Mouse (Mus musculus): Measurements from ENCODE around the gene Sema4d. TPM values are rescaled to one million over a fixed set of nuclear protein-coding genes. Genes with fewer than 3 reads are reported as not detected.

Gene Sema4d
- polyA plus RNA-seq, 1 experiment from 2014 or later: 11.5 TPM

DNA sequence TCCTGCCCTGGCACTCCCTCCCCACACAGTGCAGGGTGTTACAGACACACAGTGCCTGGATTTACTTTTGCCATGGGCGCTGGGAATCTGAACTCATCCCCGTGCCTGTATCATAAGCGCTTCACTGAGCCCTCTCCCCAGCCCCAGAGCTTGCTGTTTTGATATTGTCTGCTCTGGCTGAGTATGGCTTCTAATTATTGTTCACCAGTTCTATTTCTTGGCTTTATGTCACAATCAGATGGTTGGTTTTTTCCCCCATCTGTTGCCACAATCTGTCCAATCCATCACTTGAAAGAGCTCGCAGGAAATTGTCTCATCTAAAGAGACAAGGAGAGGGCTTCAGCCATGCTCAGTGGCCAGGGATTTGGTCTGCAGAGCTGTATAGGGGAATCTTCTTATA lies 12.1 kb upstream of the Sema4d start:
- Histone ChIP-seq H3K36me3 (ENCODE audit: control insufficient read depth, insufficient read depth, low read length) (no peaks in the 10 kb centered on the region), H3K4me2 (ENCODE audit: low read length) (no peak overlapping the region), H3K27ac (replicated peaks; ENCODE audit: low read depth, low read length) (peak overlapping the region; percentile 49; the same call in 1 of the 2 replicates), H3K9me3 (ENCODE audit: control insufficient read depth, low read length) (no peaks in the 10 kb centered on the region), H3K9ac (replicated peaks; ENCODE audit: low read length) (0 out of 2 replicates have a peak overlapping the region, but pooled peaks have one; percentile 6), H3K4me3 (replicated peaks; ENCODE audit: low read depth, low read length) (no peak overlapping the region), H3K27me3 (ENCODE audit: control insufficient read depth, insufficient read depth, low read length) (no peaks in the 10 kb centered on the region), H3K4me1 (ENCODE audit: control insufficient read depth, insufficient read depth, low read length) (no peaks in the 10 kb centered on the region)
- WGBS: 73% methylated on average over 4 of the region's 4 CpGs
- no peak for ATAC-seq (ENCODE audit: low FRiP score, low TSS enrichment)
- DNase-seq: peak; percentile 33

DNA sequence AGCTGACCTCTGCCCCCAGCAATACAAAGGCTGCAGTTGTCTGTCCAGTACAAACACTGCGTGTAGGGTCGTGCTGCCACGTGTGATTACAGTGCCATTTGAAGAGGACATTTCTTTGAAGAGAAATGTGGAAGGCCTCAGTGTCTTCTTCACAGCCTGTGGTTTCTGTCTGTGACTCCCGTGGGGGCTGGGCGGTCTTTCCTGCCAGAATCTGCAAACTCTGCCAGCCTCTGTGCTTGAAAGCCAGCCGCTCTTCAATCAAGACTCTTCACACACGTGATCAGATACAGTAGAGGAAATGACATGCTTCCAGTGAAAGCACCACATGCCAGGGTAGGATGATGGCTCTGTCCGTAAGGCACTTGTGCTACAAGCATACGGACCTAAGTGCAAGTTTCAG lies 7.4 kb upstream of the Sema4d start:
- no peak for ATAC-seq (ENCODE audit: low FRiP score, low TSS enrichment)
- no peaks in the 10 kb centered on the region for H3K9me3 ChIP-seq (ENCODE audit: control insufficient read depth, low read length)
- H3K27me3 ChIP-seq (ENCODE audit: control insufficient read depth, insufficient read depth, low read length): no peaks in the 10 kb centered on the region
- H3K36me3 ChIP-seq (ENCODE audit: control insufficient read depth, insufficient read depth, low read length): no peaks in the 10 kb centered on the region
- H3K4me2 ChIP-seq (ENCODE audit: low read length): no peak overlapping the region
- 71% methylated on average over 9 of the region's 9 CpGs for WGBS
- no peak overlapping the region for H3K27ac ChIP-seq (replicated peaks; ENCODE audit: low read depth, low read length)
- H3K4me1 ChIP-seq (ENCODE audit: control insufficient read depth, insufficient read depth, low read length): no peaks in the 10 kb centered on the region
- no peak overlapping the region for H3K9ac ChIP-seq (replicated peaks; ENCODE audit: low read length)
- H3K4me3 ChIP-seq (replicated peaks; ENCODE audit: low read depth, low read length): no peak overlapping the region
- DNase-seq: peak; percentile 29

DNA sequence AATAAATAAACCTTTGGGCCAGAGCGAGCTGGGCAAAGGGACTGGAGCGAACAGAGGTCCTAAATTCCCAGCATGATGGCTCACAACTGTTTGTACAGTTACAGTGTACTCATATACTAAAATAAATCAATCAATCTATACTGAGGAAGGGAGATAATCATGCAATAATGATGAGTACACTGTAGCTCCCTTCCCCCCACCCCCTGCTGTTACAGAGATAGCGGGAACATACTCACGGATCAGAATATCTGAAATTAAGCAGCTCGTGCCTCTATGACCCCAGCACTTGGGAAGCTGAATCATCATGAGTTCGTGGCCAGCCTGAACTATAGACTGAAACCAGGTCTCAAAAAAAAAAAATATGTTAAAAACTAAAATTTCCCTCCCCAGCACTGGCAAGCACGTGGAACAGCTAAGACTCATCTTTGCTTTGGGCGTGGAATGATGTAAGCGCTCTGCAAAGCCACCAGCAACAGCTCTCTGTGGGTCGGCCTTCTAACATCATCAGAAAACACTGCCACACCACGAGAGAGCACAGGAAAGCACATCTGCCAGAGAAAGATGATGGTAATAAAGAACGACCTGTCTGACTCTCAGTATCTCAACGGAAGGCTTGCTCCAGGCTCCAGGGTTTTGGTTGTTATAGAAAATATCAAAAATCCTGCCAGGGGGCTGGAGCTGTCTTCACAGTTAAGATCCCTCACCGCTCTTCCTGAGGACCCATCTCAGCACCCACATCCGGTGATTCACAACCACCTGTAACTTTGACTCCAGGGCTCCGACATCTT lies 6.4 kb upstream of the Sema4d start:
- WGBS: 88% methylated on average over 16 of the region's 16 CpGs
- Histone ChIP-seq H3K27me3 (ENCODE audit: control insufficient read depth, insufficient read depth, low read length) (no peaks in the 10 kb centered on the region), H3K36me3 (ENCODE audit: control insufficient read depth, insufficient read depth, low read length) (no peaks in the 10 kb centered on the region), H3K4me3 (replicated peaks; ENCODE audit: low read depth, low read length) (no peak overlapping the region), H3K4me2 (ENCODE audit: low read length) (no peak overlapping the region), H3K27ac (replicated peaks; ENCODE audit: low read depth, low read length) (no peak overlapping the region), H3K4me1 (ENCODE audit: control insufficient read depth, insufficient read depth, low read length) (no peaks in the 10 kb centered on the region), H3K9ac (replicated peaks; ENCODE audit: low read length) (no peak overlapping the region), H3K9me3 (ENCODE audit: control insufficient read depth, low read length) (no peaks in the 10 kb centered on the region)
- DNase-seq (no peak), ATAC-seq (ENCODE audit: low FRiP score, low TSS enrichment) (no peak)

DNA sequence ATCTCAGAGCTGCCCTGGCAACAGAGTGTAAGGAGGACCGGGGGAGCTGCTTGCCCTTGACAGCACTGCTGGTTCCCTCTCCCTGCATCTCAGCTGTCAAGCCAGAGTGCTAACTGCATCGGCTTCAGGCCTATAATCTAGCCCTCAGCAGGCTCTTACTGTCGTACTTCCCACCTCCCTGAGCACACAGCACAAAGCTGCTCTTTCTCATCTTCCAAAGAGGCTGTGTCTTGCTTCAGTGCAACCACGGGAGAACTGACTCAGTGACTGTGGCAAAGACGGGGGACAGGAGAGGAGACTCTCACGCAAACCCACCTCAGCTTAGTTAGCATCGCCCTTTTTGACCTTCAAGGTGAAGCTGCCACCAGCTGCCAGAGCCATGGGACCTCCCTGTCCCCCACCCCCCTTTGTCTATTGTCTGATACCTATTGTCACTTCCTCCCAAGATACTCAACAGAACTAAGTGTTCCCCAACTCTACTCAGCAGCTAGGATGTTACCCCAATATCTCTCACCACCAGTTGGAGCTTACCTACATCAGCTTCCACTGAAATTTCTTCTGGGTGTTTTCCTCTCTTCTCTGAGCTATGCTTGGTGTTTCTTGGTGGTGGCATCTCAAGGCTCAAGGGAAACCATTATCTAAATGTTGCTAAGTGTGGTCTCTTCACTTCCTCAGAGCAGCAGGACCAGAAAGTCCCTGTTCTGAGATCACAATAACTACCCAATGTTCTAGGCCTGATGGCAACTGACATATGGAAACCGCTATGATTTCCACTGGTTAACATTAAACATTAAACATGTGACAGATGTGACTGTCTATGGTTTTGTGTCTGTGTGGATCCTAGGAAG lies 4.6 kb upstream of the Sema4d start:
- Histone ChIP-seq H3K36me3 (ENCODE audit: control insufficient read depth, insufficient read depth, low read length) (no peaks in the 10 kb centered on the region), H3K27me3 (ENCODE audit: control insufficient read depth, insufficient read depth, low read length) (no peaks in the 10 kb centered on the region), H3K4me2 (ENCODE audit: low read length) (no peak overlapping the region), H3K4me1 (ENCODE audit: control insufficient read depth, insufficient read depth, low read length) (no peaks in the 10 kb centered on the region), H3K27ac (replicated peaks; ENCODE audit: low read depth, low read length) (no peak overlapping the region), H3K9ac (replicated peaks; ENCODE audit: low read length) (no peak overlapping the region), H3K9me3 (ENCODE audit: control insufficient read depth, low read length) (no peaks in the 10 kb centered on the region), H3K4me3 (replicated peaks; ENCODE audit: low read depth, low read length) (no peak overlapping the region)
- ATAC-seq (ENCODE audit: low FRiP score, low TSS enrichment) (no peak), DNase-seq (no peak)
- WGBS: 61% methylated on average over 8 of the region's 8 CpGs

DNA sequence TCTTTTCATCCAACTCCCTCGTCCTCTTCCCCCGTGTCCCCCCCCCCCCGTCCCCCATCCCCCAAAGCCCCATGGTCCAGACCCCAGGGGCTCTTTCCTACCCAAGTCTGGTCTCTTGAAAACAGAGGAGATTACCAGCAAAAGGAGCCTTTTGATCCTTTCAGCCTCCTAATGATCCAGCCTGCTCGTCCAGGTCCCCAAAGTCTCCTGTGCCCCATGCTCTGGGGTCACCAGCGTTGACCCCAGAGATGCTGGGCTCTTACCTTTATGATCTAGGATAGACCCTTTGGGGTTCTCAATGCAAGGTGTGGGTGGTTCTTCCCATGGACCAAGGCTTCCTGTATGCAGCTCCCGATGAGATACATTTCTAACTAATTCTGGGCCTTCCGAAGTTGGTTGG lies 401 bp upstream of the Sema4d start:
- H3K4me1 ChIP-seq (ENCODE audit: control insufficient read depth, insufficient read depth, low read length): peaks cover 8% of the 10 kb centered on the region
- WGBS: 30% methylated on average over 6 of the region's 7 CpGs
- DNase-seq (no peak), ATAC-seq (ENCODE audit: low FRiP score, low TSS enrichment) (no peak)
- no peaks in the 10 kb centered on the region for H3K9me3 ChIP-seq (ENCODE audit: control insufficient read depth, low read length)
- no peaks in the 10 kb centered on the region for H3K36me3 ChIP-seq (ENCODE audit: control insufficient read depth, insufficient read depth, low read length)
- peak overlapping the region; percentile 96 for H3K4me2 ChIP-seq (ENCODE audit: low read length)
- H3K4me3 ChIP-seq (replicated peaks; ENCODE audit: low read depth, low read length): peak overlapping the region; percentile 78
- no peak overlapping the region; the same call in 1 of the 2 replicates for H3K9ac ChIP-seq (replicated peaks; ENCODE audit: low read length)
- no peak overlapping the region for H3K27ac ChIP-seq (replicated peaks; ENCODE audit: low read depth, low read length)
- peaks cover 13% of the 10 kb centered on the region for H3K27me3 ChIP-seq (ENCODE audit: control insufficient read depth, insufficient read depth, low read length)

DNA sequence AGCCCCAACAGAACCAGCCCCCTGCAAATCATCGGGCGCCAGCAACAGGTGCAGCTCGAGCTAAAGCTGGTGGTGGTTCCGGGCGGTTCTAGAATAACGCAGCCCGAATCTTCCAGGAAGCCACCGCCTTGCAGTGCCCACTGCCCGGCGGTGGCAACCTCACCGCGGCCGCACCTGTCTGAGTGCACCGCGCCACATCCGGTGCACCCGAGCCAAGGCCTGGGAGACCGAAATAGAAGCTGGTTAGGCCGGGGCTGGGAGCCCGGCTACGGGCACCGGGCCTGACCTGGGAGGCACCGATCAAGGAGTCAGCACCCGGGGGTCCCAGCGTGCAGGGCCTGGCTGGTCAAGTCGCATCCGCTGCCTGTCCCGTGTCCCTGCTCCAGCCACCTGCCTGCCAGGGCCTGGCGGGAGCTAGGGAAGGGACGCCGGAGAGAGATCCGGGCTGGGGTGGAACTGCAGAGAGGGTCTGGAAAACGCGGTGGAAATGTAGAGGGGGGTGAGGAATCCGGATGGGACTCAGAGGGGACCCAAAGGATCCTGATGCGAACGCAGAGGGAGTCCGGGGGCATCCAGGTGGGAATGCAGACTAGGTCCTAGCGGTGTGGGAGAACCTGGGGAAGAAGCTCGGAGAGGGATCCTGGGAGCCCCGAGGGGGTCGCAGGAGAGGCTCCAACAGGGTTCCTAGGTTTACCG lies 670 bp downstream of the Sema4d start:
- ATAC-seq (ENCODE audit: low FRiP score, low TSS enrichment): peak; percentile 49
- Histone ChIP-seq H3K4me3 (replicated peaks; ENCODE audit: low read depth, low read length) (peak overlapping the region; percentile 78), H3K9me3 (ENCODE audit: control insufficient read depth, low read length) (no peaks in the 10 kb centered on the region), H3K27me3 (ENCODE audit: control insufficient read depth, insufficient read depth, low read length) (peaks cover 13% of the 10 kb centered on the region), H3K4me2 (ENCODE audit: low read length) (peak overlapping the region; percentile 96), H3K36me3 (ENCODE audit: control insufficient read depth, insufficient read depth, low read length) (no peaks in the 10 kb centered on the region), H3K27ac (replicated peaks; ENCODE audit: low read depth, low read length) (peak overlapping the region; percentile 74), H3K4me1 (ENCODE audit: control insufficient read depth, insufficient read depth, low read length) (peaks cover 8% of the 10 kb centered on the region), H3K9ac (replicated peaks; ENCODE audit: low read length) (peak overlapping the region; percentile 85)
- 2% methylated on average over 43 of the region's 43 CpGs for WGBS
- DNase-seq: peak; percentile 64

DNA sequence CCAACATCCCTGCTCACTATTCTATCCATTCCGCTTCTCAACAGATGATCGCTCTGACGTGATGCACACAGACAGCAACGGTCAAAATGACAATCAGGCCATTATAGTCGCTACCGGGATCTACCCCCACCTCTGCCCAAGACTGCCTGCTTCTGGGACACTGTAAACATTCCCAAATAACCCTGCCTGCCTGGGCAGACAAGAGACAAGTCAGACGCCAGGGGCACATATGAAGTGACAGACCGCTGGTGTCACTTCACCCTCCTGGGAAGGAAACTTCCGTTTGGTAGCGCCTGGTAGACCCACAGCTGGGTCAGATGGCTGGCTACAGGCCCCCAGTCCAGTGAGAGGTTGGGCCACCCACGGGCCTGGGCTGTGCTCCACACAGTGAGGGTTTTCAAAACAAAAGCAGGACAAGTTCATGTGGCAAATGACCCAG lies 1.4 kb downstream of the Sema4d start:
- Histone ChIP-seq H3K4me1 (ENCODE audit: control insufficient read depth, insufficient read depth, low read length) (peaks cover 8% of the 10 kb centered on the region), H3K9ac (replicated peaks; ENCODE audit: low read length) (peak overlapping the region; percentile 85), H3K27ac (replicated peaks; ENCODE audit: low read depth, low read length) (no peak overlapping the region), H3K9me3 (ENCODE audit: control insufficient read depth, low read length) (no peaks in the 10 kb centered on the region), H3K36me3 (ENCODE audit: control insufficient read depth, insufficient read depth, low read length) (no peaks in the 10 kb centered on the region), H3K4me3 (replicated peaks; ENCODE audit: low read depth, low read length) (peak overlapping the region; percentile 78), H3K4me2 (ENCODE audit: low read length) (peak overlapping the region; percentile 96), H3K27me3 (ENCODE audit: control insufficient read depth, insufficient read depth, low read length) (peaks cover 13% of the 10 kb centered on the region)
- ATAC-seq (ENCODE audit: low FRiP score, low TSS enrichment) (no peak), DNase-seq (no peak)
- WGBS: 24% methylated on average over 11 of the region's 11 CpGs

DNA sequence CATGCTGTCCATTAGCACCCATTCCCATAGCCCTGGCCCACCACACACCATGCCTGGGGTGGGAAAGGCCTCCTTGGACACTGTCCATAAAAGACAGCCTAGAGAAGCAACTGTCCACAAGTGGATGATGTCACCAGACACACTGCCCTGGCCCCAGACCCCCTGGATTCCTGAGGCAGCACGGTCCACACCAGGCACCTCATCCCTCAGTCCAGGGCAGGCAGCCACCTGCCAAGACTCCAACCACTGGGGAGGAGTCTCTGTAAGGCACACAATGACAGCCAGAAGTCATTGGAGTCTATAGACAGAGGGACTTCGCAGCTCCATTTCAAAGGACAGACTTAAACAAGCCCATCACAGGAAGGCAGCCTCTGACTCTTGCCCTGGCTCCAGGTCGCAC lies 1.9 kb downstream of the Sema4d start:
- Histone ChIP-seq H3K27ac (replicated peaks; ENCODE audit: low read depth, low read length) (no peak overlapping the region), H3K36me3 (ENCODE audit: control insufficient read depth, insufficient read depth, low read length) (no peaks in the 10 kb centered on the region), H3K9me3 (ENCODE audit: control insufficient read depth, low read length) (no peaks in the 10 kb centered on the region), H3K27me3 (ENCODE audit: control insufficient read depth, insufficient read depth, low read length) (peaks cover 13% of the 10 kb centered on the region), H3K4me3 (replicated peaks; ENCODE audit: low read depth, low read length) (peak overlapping the region; percentile 78), H3K4me1 (ENCODE audit: control insufficient read depth, insufficient read depth, low read length) (peaks cover 8% of the 10 kb centered on the region), H3K4me2 (ENCODE audit: low read length) (peak overlapping the region; percentile 96), H3K9ac (replicated peaks; ENCODE audit: low read length) (peak overlapping the region; percentile 85; the same call in 1 of the 2 replicates)
- WGBS: 66% methylated on average over 3 of the region's 3 CpGs
- no peak for ATAC-seq (ENCODE audit: low FRiP score, low TSS enrichment)
- no peak for DNase-seq

All from midbrain, embryonic 14.5 days (tissue).